Mouse (Mus musculus): ENCODE measurements around the gene Chrd. TPM values are rescaled to one million over a fixed set of nuclear protein-coding genes. Genes with fewer than 3 reads are reported as not detected.

Gene Chrd
- polyA plus RNA-seq, 1 experiment from 2014 or later = 3.1 TPM

- ATAC-seq (ENCODE audit: low FRiP score) = no peak
- under 1% methylated on average over 12 of the region's 12 CpGs for WGBS
- no peak for DNase-seq (ENCODE audit: low spot score)
Observed at GRCm38 (mm10) chr16:20715566-20715965, 17.4 kb upstream of the Chrd start.

GRCm38 (mm10) chr16:20715976-20716840 is 16.7 kb upstream of the Chrd start:
- no peaks in the 10 kb centered on the region; the same call in 1 of the 2 replicates for H3K36me3 ChIP-seq (ENCODE audit: control insufficient read depth, insufficient read depth, low read length)
- DNase-seq (ENCODE audit: low spot score) = peak; percentile 90
- under 1% methylated on average over 60 of the region's 68 CpGs for WGBS
- H3K4me3 ChIP-seq (ENCODE audit: low read depth, low read length) = peak overlapping the region; percentile 62
- H3K9me3 ChIP-seq (ENCODE audit: control insufficient read depth, low read length) = no peaks in the 10 kb centered on the region
- peak overlapping the region; percentile 91 for H3K4me2 ChIP-seq (replicated peaks; ENCODE audit: low read depth, low read length)
- no peaks in the 10 kb centered on the region for H3K27me3 ChIP-seq (ENCODE audit: control insufficient read depth, insufficient read depth, low read length)
- peak overlapping the region; percentile 81 for H3K9ac ChIP-seq (ENCODE audit: low read depth, low read length)
- H3K27ac ChIP-seq (ENCODE audit: low read depth, low read length) = peak overlapping the region; percentile 84
- peaks cover 11% of the 10 kb centered on the region; the same call in 1 of the 2 replicates for H3K4me1 ChIP-seq (replicated peaks; ENCODE audit: control insufficient read depth, insufficient read depth, low read length)
- ATAC-seq (ENCODE audit: low FRiP score) = peak; percentile 89

More at GRCm38 (mm10) chr16:20715566-20715965, 17.4 kb upstream of the Chrd start:
- peak overlapping the region; percentile 84 for H3K27ac ChIP-seq (ENCODE audit: low read depth, low read length)
- peak overlapping the region; percentile 91 for H3K4me2 ChIP-seq (replicated peaks; ENCODE audit: low read depth, low read length)
- no peaks in the 10 kb centered on the region; the same call in 1 of the 2 replicates for H3K36me3 ChIP-seq (ENCODE audit: control insufficient read depth, insufficient read depth, low read length)
- peaks cover 11% of the 10 kb centered on the region; the same call in 1 of the 2 replicates for H3K4me1 ChIP-seq (replicated peaks; ENCODE audit: control insufficient read depth, insufficient read depth, low read length)
- no peaks in the 10 kb centered on the region for H3K27me3 ChIP-seq (ENCODE audit: control insufficient read depth, insufficient read depth, low read length)
- peak overlapping the region; percentile 62 for H3K4me3 ChIP-seq (ENCODE audit: low read depth, low read length)
- H3K9ac ChIP-seq (ENCODE audit: low read depth, low read length) = peak overlapping the region; percentile 81
- H3K9me3 ChIP-seq (ENCODE audit: control insufficient read depth, low read length) = no peaks in the 10 kb centered on the region

GRCm38 (mm10) chr16:20716841-20717180 is 16.1 kb upstream of the Chrd start:
- no peaks in the 10 kb centered on the region for H3K27me3 ChIP-seq (ENCODE audit: control insufficient read depth, insufficient read depth, low read length)
- no peaks in the 10 kb centered on the region; the same call in 1 of the 2 replicates for H3K36me3 ChIP-seq (ENCODE audit: control insufficient read depth, insufficient read depth, low read length)
- DNase-seq (ENCODE audit: low spot score) = no peak
- no peak for ATAC-seq (ENCODE audit: low FRiP score)
- peak overlapping the region; percentile 91 for H3K4me2 ChIP-seq (replicated peaks; ENCODE audit: low read depth, low read length)
- 2% methylated on average over 8 of the region's 8 CpGs for WGBS
- H3K4me1 ChIP-seq (replicated peaks; ENCODE audit: control insufficient read depth, insufficient read depth, low read length) = peaks cover 11% of the 10 kb centered on the region; the same call in 1 of the 2 replicates
- H3K27ac ChIP-seq (ENCODE audit: low read depth, low read length) = peak overlapping the region; percentile 84
- H3K9ac ChIP-seq (ENCODE audit: low read depth, low read length) = peak overlapping the region; percentile 81
- peak overlapping the region; percentile 62 for H3K4me3 ChIP-seq (ENCODE audit: low read depth, low read length)
- no peaks in the 10 kb centered on the region for H3K9me3 ChIP-seq (ENCODE audit: control insufficient read depth, low read length)

GRCm38 (mm10) chr16:20717181-20717977 is 15.5 kb upstream of the Chrd start, which contains the start of the genes Polr2h and Clcn2:
Gene Polr2h (plus strand): TSS chr16:20717665.
Gene Clcn2 (minus strand): TSS chr16:20717746.
- Histone ChIP-seq H3K27me3 (ENCODE audit: control insufficient read depth, insufficient read depth, low read length) (no peaks in the 10 kb centered on the region), H3K9ac (ENCODE audit: low read depth, low read length) (peak within 1 kb of the TSS; percentile 81), H3K4me1 (replicated peaks; ENCODE audit: control insufficient read depth, insufficient read depth, low read length) (peaks cover 11% of the 10 kb centered on the region; the same call in 1 of the 2 replicates), H3K4me2 (replicated peaks; ENCODE audit: low read depth, low read length) (peak within 1 kb of the TSS; percentile 91), H3K36me3 (ENCODE audit: control insufficient read depth, insufficient read depth, low read length) (no peaks in the 10 kb centered on the region; the same call in 1 of the 2 replicates), H3K9me3 (ENCODE audit: control insufficient read depth, low read length) (no peaks in the 10 kb centered on the region), H3K27ac (ENCODE audit: low read depth, low read length) (peak within 1 kb of the TSS; percentile 84), H3K4me3 (ENCODE audit: low read depth, low read length) (peak within 1 kb of the TSS; percentile 62)
- ATAC-seq (ENCODE audit: low FRiP score) (peak; percentile 68), DNase-seq (ENCODE audit: low spot score) (peak; percentile 93)
- under 1% methylated on average over 59 of the region's 62 CpGs for WGBS

- WGBS = 4% methylated on average over 18 of the region's 18 CpGs
- peak overlapping the region; percentile 68 for H3K9ac ChIP-seq (ENCODE audit: low read depth, low read length)
- H3K27ac ChIP-seq (ENCODE audit: low read depth, low read length) = peak overlapping the region; percentile 84; the same call in 1 of the 2 replicates
- DNase-seq (ENCODE audit: low spot score) (no peak), ATAC-seq (ENCODE audit: low FRiP score) (peak; percentile 14; the same call in 1 of the 2 replicates)
- peaks cover 11% of the 10 kb centered on the region; the same call in 1 of the 2 replicates for H3K4me1 ChIP-seq (replicated peaks; ENCODE audit: control insufficient read depth, insufficient read depth, low read length)
- no peaks in the 10 kb centered on the region for H3K27me3 ChIP-seq (ENCODE audit: control insufficient read depth, insufficient read depth, low read length)
- H3K4me3 ChIP-seq (ENCODE audit: low read depth, low read length) = peak overlapping the region; percentile 62
- H3K9me3 ChIP-seq (ENCODE audit: control insufficient read depth, low read length) = no peaks in the 10 kb centered on the region
- H3K4me2 ChIP-seq (replicated peaks; ENCODE audit: low read depth, low read length) = peak overlapping the region; percentile 91
- H3K36me3 ChIP-seq (ENCODE audit: control insufficient read depth, insufficient read depth, low read length) = no peaks in the 10 kb centered on the region
Observed at GRCm38 (mm10) chr16:20717978-20718670, 14.8 kb upstream of the Chrd start.

- no peak overlapping the region for H3K27ac ChIP-seq (ENCODE audit: low read depth, low read length)
- no peak overlapping the region for H3K4me2 ChIP-seq (replicated peaks; ENCODE audit: low read depth, low read length)
- WGBS = 85% methylated on average over 10 of the region's 10 CpGs
- no peak overlapping the region for H3K4me3 ChIP-seq (ENCODE audit: low read depth, low read length)
- ATAC-seq (ENCODE audit: low FRiP score) (no peak), DNase-seq (ENCODE audit: low spot score) (no peak)
- H3K36me3 ChIP-seq (ENCODE audit: control insufficient read depth, insufficient read depth, low read length) = no peaks in the 10 kb centered on the region
- peaks cover under 1% of the 10 kb centered on the region; the same call in 1 of the 2 replicates for H3K4me1 ChIP-seq (replicated peaks; ENCODE audit: control insufficient read depth, insufficient read depth, low read length)
- no peak overlapping the region for H3K9ac ChIP-seq (ENCODE audit: low read depth, low read length)
- H3K27me3 ChIP-seq (ENCODE audit: control insufficient read depth, insufficient read depth, low read length) = no peaks in the 10 kb centered on the region
- no peaks in the 10 kb centered on the region for H3K9me3 ChIP-seq (ENCODE audit: control insufficient read depth, low read length)
Observed at GRCm38 (mm10) chr16:20721808-20722207, 11.1 kb upstream of the Chrd start.

- DNase-seq (ENCODE audit: low spot score) (no peak), ATAC-seq (ENCODE audit: low FRiP score) (no peak)
- H3K4me3 ChIP-seq (ENCODE audit: low read depth, low read length) = no peak overlapping the region
- H3K27me3 ChIP-seq (ENCODE audit: control insufficient read depth, insufficient read depth, low read length) = no peaks in the 10 kb centered on the region
- no peak overlapping the region for H3K4me2 ChIP-seq (replicated peaks; ENCODE audit: low read depth, low read length)
- no peak overlapping the region for H3K9ac ChIP-seq (ENCODE audit: low read depth, low read length)
- no peaks in the 10 kb centered on the region for H3K36me3 ChIP-seq (ENCODE audit: control insufficient read depth, insufficient read depth, low read length)
- 71% methylated on average over 4 of the region's 4 CpGs for whole genome bisulfite sequencing
- H3K9me3 ChIP-seq (ENCODE audit: control insufficient read depth, low read length) = no peaks in the 10 kb centered on the region
- no peak overlapping the region for H3K27ac ChIP-seq (ENCODE audit: low read depth, low read length)
- no peaks in the 10 kb centered on the region for H3K4me1 ChIP-seq (replicated peaks; ENCODE audit: control insufficient read depth, insufficient read depth, low read length)
Observed at GRCm38 (mm10) chr16:20722736-20723135, 10.2 kb upstream of the Chrd start.

GRCm38 (mm10) chr16:20723247-20723646 is 9.7 kb upstream of the Chrd start:
- Histone ChIP-seq H3K4me3 (ENCODE audit: low read depth, low read length) (no peak overlapping the region), H3K27me3 (ENCODE audit: control insufficient read depth, insufficient read depth, low read length) (no peaks in the 10 kb centered on the region), H3K27ac (ENCODE audit: low read depth, low read length) (no peak overlapping the region), H3K9me3 (ENCODE audit: control insufficient read depth, low read length) (no peaks in the 10 kb centered on the region), H3K9ac (ENCODE audit: low read depth, low read length) (no peak overlapping the region), H3K4me1 (replicated peaks; ENCODE audit: control insufficient read depth, insufficient read depth, low read length) (no peaks in the 10 kb centered on the region), H3K4me2 (replicated peaks; ENCODE audit: low read depth, low read length) (no peak overlapping the region), H3K36me3 (ENCODE audit: control insufficient read depth, insufficient read depth, low read length) (no peaks in the 10 kb centered on the region)
- WGBS = 59% methylated on average over 4 of the region's 4 CpGs
- ATAC-seq (ENCODE audit: low FRiP score) = no peak
- DNase-seq (ENCODE audit: low spot score) = no peak

Data from hindbrain, embryonic 11.5 days (tissue).